Mouse (Mus musculus) kidney, postnatal 0 days (tissue): ENCODE data around the gene Tubb4b. TPM values are rescaled to one million over a fixed set of nuclear protein-coding genes. Genes with fewer than 3 reads are reported as not detected.
A peak's percentile ranks its signal among the peaks of the same experiment; 100 is the strongest.

Experiments used
- ATAC-seq: fragments of 200-750 bp; cut with Nextera tagmentation; replicated peaks from 2 replicates; pipeline ENCODE4 v1.8.0; 2017; ENCODE audit warnings: low read depth, moderate number of reproducible peaks, moderate TSS enrichment, moderate library complexity; ENCODE audit not compliant: low FRiP score
- DNase-seq: peaks from one replicate; pipeline ENCODE4 v3.0.0-alpha.2; 2016; ENCODE audit warnings: low spot score
- H3K27ac ChIP-seq: fragments of 300-500 bp; sonication (generic); 2 replicates; pipeline ENCODE4 v1.5.1; 2014; ENCODE audit warnings: mild to moderate bottlenecking
- H3K27me3 ChIP-seq: fragments of 300-500 bp; sonication (generic); 2 replicates; pipeline ENCODE4 v1.6.1; 2014; ENCODE audit warnings: low read length, mixed read lengths; ENCODE audit not compliant: insufficient read depth
- H3K36me3 ChIP-seq: fragments of 300-500 bp; sonication (generic); 2 replicates; pipeline ENCODE4 v1.6.1; 2014; ENCODE audit warnings: low read length, mixed read lengths; ENCODE audit not compliant: insufficient read depth
- H3K4me1 ChIP-seq: fragments of 300-500 bp; sonication (generic); replicated peaks from 2 replicates; pipeline ENCODE4 v1.6.1; 2014; ENCODE audit warnings: antibody characterized with exemption, low read length, mixed read lengths; ENCODE audit not compliant: insufficient read depth
- H3K4me2 ChIP-seq: fragments of 300-500 bp; sonication (generic); 2 replicates; pipeline ENCODE4 v1.6.1; 2014; ENCODE audit warnings: mild to moderate bottlenecking, low read length, moderate library complexity, mixed read lengths
- H3K4me3 ChIP-seq: fragments of 300-500 bp; sonication (generic); replicated peaks from 2 replicates; pipeline ENCODE4 v1.5.1; 2014; ENCODE audit warnings: low read depth, low read length
- H3K9ac ChIP-seq: fragments of 300-500 bp; sonication (generic); 2 replicates; pipeline ENCODE4 v1.6.1; 2014; ENCODE audit warnings: low read depth, low read length
- H3K9me3 ChIP-seq: fragments of 300-500 bp; sonication (generic); replicated peaks from 2 replicates; pipeline ENCODE4 v1.6.1; 2016; ENCODE audit warnings: low read length, inconsistent platforms, mixed read lengths
- CTCF ChIP-seq: IDR thresholded peaks from 2 replicates; pipeline ENCODE4 v1.5.1; 2016; ENCODE audit warnings: antibody characterized with exemption, low read depth, mild to moderate bottlenecking, moderate library complexity
- WGBS: fragments of 180-500 bp; shearing (Covaris S2); extraction: QIAGEN DNeasy Blood & Tissue Kit; methylation state at CpG from one replicate; pipeline ENCODE4 v1.1.7; 2014; 5-methylcytosine and 5-hydroxymethylcytosine counted together
- polyA plus RNA-seq: library from polyadenylated mRNA; unstranded; fragments of >200 nt; fragmentation: Nextera tagmentation; extraction: Ambion mirVana; gene quantifications from 2 replicates; pipeline ENCODE4 v1.2.1, GENCODE M21; 2015

Tubb4b gene
- 339 and 384 TPM in 2 replicates for polyA plus RNA-seq

DNA sequence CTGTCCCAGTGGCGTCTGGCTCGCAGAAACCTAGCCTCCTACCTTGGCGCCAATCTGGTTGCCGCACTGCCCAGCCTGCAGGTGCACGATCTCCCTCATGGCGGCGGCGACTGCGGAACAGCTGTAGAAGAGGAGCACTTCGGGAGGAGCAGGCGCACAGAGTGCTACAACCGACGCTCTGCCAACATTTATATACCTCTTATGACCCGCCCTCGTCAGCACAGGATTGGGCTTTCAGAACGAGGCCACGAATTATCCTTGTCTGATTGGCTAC lies at the start of gene Tubb4b:
TSS of gene Tubb4b (minus strand) at position 211 of the 274 bp plus-strand sequence.
- peak within 1 kb of the TSS; percentile 83 for H3K4me3 ChIP-seq
- H3K27ac ChIP-seq: peak within 1 kb of the TSS; percentile 97
- peak within 1 kb of the TSS; percentile 89 for H3K9ac ChIP-seq
- under 1% methylated on average over 17 of the region's 17 CpGs for WGBS
- H3K4me1 ChIP-seq: peaks cover 18% of the 10 kb centered on the region
- TF ChIP-seq CTCF: peak; percentile 22; the same call in 1 of the 2 replicates
- ATAC-seq: no peak
- H3K9me3 ChIP-seq: no peaks in the 10 kb centered on the region
- no peak for DNase-seq
- H3K27me3 ChIP-seq: no peaks in the 10 kb centered on the region
- 0 out of 2 replicates have a peak, but pooled peaks cover 4% of the 10 kb centered on the region for H3K36me3 ChIP-seq
- H3K4me2 ChIP-seq: peak within 1 kb of the TSS; percentile 91

DNA sequence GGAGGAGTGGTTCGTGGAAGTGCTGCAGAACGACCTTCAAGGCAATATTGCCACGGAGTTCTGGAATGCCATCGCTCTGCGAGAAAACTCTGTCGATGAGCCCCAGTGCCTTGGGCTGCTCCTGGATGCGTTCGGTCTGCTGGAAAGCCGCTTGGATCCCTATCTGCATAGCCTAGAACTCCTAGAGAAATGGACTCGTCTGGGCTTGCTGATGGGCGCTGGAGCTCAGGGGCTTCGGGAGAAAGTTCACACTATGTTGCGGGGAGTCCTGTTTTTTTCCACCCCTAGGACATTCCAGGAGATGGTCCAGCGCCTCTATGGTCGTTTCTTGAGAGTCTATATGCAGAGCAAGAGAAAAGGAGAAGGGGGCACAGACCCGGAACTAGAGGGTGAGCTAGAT lies 48.5 kb upstream of the Tubb4b start:
- no peak for DNase-seq
- no peak for ATAC-seq
- H3K27me3 ChIP-seq: no peaks in the 10 kb centered on the region
- H3K9me3 ChIP-seq: no peaks in the 10 kb centered on the region
- 0 out of 2 replicates have a peak overlapping the region, but pooled peaks have one; percentile 51 for H3K27ac ChIP-seq
- H3K36me3 ChIP-seq: peaks cover 59% of the 10 kb centered on the region
- peak overlapping the region; percentile 70 for H3K9ac ChIP-seq
- no peak for TF ChIP-seq CTCF
- peaks cover 19% of the 10 kb centered on the region for H3K4me1 ChIP-seq
- peak overlapping the region; percentile 73 for H3K4me2 ChIP-seq
- 27% methylated on average over 16 of the region's 16 CpGs for WGBS
- H3K4me3 ChIP-seq: peak overlapping the region; percentile 59

DNA sequence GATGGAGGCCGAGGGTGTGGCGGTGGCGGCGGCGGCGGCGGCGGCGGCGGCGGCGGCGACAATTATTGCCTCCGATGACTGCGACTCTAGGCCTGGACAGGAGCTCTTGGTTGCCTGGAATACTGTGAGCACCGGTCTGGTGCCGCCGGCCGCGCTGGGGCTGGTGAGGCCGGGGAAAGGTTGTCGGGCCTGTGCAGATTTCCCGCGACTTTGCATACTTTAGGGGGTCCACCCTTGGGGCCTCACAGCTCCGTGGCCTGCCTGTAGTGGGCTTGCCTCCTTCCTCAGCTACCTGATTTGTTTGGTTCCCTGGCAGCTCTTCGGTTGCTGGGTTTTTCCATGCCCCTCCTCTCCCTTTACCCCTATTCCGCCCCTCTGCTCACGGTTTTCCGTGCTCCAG lies 48.0 kb upstream of the Tubb4b start:
- peak overlapping the region; percentile 73 for H3K4me2 ChIP-seq
- H3K4me3 ChIP-seq: peak overlapping the region; percentile 59
- H3K9ac ChIP-seq: peak overlapping the region; percentile 70
- under 1% methylated on average over 29 of the region's 29 CpGs for WGBS
- no peak for DNase-seq
- ATAC-seq: peak; percentile 63
- H3K27me3 ChIP-seq: no peaks in the 10 kb centered on the region
- H3K36me3 ChIP-seq: peaks cover 54% of the 10 kb centered on the region
- no peak for TF ChIP-seq CTCF
- H3K4me1 ChIP-seq: peaks cover 19% of the 10 kb centered on the region
- H3K27ac ChIP-seq: peak overlapping the region; percentile 51
- no peaks in the 10 kb centered on the region for H3K9me3 ChIP-seq

DNA sequence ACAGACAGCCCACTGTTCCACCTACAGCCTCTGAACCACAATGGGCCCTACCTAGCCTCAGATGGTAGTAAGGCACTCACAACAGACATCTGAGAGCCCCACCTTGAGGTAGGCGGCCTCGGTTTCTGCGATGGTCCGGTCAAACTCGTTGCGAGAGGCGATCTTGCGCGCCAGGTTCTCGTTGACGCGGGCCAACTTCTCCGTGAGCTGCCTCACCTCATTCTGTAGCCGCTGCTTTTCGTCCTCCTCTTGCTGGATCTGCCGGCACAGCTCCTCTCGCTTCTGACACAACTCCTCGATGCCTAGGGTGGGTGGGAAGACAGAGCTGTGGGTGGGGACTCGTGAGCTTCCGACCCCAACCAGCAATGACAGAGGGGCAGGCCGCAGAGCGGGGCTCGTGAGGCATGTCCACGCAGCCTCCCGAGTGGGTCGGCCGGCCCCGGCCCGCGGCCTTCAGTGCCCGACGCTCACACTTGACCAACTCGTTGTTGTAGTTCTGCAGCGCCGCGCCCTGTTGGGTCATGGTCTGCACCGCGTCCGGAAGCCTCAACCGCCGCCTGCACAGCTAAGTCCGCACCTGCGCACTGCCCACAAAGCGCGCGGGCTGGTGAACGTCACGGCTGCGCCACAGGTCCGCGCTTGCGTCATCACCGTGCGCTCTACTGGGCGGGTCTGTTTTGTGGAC lies 47.5 kb upstream of the Tubb4b start, which contains the start of the genes Ssna1 and Anapc2:
TSS of gene Ssna1 (minus strand) at position 612 of the 685 bp plus-strand sequence.
TSS of gene Anapc2 (plus strand) at position 652 of the 685 bp plus-strand sequence.
- under 1% methylated on average over 52 of the region's 55 CpGs for WGBS
- peak within 1 kb of the TSS; percentile 73 for H3K4me2 ChIP-seq
- H3K9me3 ChIP-seq: no peaks in the 10 kb centered on the region
- DNase-seq: peak; percentile 97
- peak within 1 kb of the TSS; percentile 59 for H3K4me3 ChIP-seq
- H3K36me3 ChIP-seq: peaks cover 51% of the 10 kb centered on the region
- ATAC-seq: peak; percentile 96
- peak within 1 kb of the TSS; percentile 81 for H3K9ac ChIP-seq
- H3K27me3 ChIP-seq: no peaks in the 10 kb centered on the region
- peak within 1 kb of the TSS; percentile 86 for H3K27ac ChIP-seq
- H3K4me1 ChIP-seq: peaks cover 19% of the 10 kb centered on the region
- peak; percentile 57 for TF ChIP-seq CTCF

DNA sequence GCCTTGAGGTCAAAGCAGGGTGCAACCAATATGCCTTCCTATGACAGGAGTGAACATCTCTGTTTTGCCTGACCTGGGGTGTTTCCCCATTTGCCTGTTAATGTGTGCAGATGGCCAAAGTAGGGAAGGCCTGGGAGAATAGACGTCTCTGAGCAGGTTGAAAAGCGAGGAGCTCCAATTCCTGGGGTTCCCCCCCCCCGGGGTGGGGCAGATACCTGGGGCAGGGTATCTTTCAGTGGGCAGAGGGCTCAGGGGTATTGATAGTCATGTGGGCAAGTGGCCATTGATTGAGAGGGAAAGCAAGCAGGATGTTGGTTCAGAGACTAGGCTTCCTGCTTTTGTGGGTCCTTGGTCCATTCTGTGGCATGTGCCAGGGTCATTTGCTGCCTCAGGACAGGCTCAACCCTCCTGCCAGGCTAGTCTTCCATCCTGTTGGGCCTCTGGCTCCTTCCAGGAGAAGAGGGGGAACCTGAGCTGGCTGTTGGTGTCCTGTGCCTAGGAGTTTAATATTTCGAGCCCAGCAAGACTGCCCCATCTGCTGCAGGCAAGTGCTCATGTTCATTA lies 43.3 kb upstream of the Tubb4b start:
- H3K4me1 ChIP-seq: peaks cover 37% of the 10 kb centered on the region
- H3K27me3 ChIP-seq: no peaks in the 10 kb centered on the region

DNA sequence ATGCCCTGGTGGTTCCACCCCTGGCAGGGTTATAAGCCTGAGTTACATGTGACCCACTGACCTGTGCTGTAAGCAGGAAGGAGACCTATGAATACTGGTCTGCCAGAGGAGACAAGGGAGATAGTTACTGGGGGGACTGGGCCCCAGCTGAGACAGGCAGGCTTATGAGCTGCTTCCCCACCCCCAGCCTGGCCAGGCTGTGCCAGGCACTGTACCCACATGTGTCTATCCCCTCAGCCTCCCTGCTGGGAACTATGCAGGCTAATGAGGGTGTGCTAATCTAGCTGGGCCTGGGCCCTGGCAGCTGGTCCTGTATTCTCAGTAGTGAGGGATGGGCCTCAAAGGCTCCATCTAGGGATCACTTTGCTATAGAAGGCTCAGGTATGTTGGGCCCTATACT lies 42.7 kb upstream of the Tubb4b start:
- H3K9me3 ChIP-seq: no peaks in the 10 kb centered on the region
- peaks cover 20% of the 10 kb centered on the region; the same call in 1 of the 2 replicates for H3K36me3 ChIP-seq
- H3K27ac ChIP-seq: no peak overlapping the region
- DNase-seq (no peak), ATAC-seq (no peak)
- peaks cover 36% of the 10 kb centered on the region for H3K4me1 ChIP-seq
- 0 out of 2 replicates have a peak overlapping the region, but pooled peaks have one; percentile 99 for H3K4me2 ChIP-seq
- no peaks in the 10 kb centered on the region for H3K27me3 ChIP-seq
- no peak overlapping the region for H3K4me3 ChIP-seq
- no peak for TF ChIP-seq CTCF
- no peak overlapping the region for H3K9ac ChIP-seq

More for the DNA sequence above, 43.3 kb upstream of the Tubb4b start:
- 73% methylated on average over 4 of the region's 4 CpGs for WGBS
- Histone ChIP-seq H3K4me2 (no peak overlapping the region), H3K9ac (no peak overlapping the region), H3K4me3 (no peak overlapping the region), H3K27ac (no peak overlapping the region), H3K9me3 (no peaks in the 10 kb centered on the region), H3K36me3 (peaks cover 20% of the 10 kb centered on the region; the same call in 1 of the 2 replicates)
- ATAC-seq: no peak
- no peak for DNase-seq
- no peak for TF ChIP-seq CTCF
